Mouse (Mus musculus) testis, adult 2 months (tissue): Measurements from ENCODE around the gene Rpl37a.

Experiments
- CTCF ChIP-seq: fragments of 200-500 bp; IDR thresholded peaks from 2 replicates; pipeline ENCODE4 v1.5.1; 2012; ENCODE audit warnings: low read depth, mild to moderate bottlenecking, inconsistent platforms, low read length, moderate library complexity; ENCODE audit not compliant: control insufficient read depth, insufficient read depth, insufficient replicate concordance
- POLR2A ChIP-seq: fragments of 200-500 bp; IDR thresholded peaks from 2 replicates; pipeline ENCODE4 v1.6.1; 2012; ENCODE audit warnings: low read depth, mild to moderate bottlenecking, inconsistent platforms, low read length, moderate library complexity; ENCODE audit not compliant: control insufficient read depth

DNA sequence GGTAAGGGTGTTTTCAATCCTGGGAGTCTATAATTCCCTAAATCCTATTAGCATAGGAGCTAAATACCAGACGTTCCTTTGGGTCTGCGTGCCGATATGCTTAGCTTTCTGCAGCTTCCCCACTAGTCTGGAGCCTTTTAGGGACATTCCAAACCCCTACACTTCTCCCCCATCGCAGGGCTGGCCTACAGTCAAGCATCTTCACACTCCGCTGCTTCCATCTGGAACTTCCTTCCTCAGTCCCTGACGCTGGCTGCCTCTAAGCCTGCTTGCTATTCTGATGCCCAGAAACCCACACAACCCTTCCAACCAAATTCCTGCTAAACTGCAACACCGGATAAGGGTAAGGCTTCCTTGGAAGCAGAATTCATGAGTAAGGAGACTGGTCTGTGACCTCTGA lies 35.3 kb downstream of the Rpl37a start:
- TF ChIP-seq CTCF (no peak), POLR2A (no peak)
